Mouse (Mus musculus) heart, adult 11 months (tissue): Measurements from ENCODE around the gene Gm13889.

Source experiments
- DNase-seq: peaks from one replicate; pipeline ENCODE4 v3.0.0; 2022

The Gm13889 gene

DNA sequence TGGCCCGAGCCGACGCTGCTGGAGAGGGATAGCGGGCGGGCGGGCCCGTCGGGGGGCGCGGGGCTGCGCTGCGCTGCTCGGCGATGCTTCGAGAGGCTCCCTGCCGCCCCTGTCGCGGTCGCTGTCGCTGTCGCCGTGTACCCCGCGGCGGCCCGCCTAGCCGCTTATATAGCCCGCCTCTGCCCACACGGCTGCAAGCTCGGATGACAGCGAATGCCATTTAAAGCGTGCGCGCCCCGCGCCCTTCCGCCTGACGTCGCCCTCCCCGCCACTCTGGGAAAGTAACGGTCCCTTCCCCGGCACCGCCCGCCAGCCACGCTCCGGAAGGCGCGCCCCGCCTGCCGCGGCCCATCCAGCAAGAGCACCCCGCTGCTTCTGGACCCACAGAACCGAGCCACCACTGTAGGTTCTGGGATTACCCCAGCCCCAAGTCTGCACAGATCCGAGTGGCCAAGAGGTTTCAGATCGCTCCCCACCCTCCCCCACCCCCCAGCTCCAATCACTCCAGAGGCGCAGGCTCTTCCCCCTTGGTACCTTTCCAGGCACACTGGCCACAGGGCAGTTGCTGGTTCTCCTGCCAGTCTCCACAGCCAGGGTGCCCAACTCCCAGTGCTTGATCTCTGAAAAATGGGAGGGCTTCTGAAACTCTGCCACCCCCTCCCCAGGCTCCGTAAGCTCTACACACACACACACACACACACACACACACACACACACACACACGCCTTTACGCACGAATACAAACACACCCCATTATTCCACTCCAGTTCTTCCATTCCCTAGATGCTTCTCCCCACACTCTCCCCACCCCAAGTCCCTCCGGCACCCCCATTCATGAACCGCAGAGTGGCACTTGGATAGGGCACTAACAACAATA, at the start of gene Gm13889:
Gm13889 (minus strand) TSS at position 294 of the 877 bp plus-strand sequence.
- peak; percentile 97 for DNase-seq

DNA sequence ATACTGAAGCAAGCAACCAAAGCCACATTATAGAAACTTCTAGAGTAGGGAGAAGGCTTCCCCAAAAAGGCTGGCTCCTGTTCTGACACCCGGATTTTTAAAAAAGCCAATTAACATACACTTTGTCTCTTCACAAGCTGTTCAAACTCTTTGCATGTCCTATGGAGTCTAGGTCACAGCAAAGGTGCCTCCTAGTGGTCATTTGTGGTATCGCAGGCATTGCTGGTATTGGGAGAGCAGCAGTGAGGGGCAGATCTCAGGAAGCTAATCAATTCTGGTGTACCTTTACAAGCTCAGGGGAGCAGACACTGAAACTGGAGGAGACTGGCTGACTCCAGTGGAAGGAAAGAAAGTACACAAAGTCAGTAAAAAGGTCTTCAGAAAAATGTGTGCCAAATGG, 45.3 kb upstream of the Gm13889 start:
- peak; percentile 93 for DNase-seq

DNA sequence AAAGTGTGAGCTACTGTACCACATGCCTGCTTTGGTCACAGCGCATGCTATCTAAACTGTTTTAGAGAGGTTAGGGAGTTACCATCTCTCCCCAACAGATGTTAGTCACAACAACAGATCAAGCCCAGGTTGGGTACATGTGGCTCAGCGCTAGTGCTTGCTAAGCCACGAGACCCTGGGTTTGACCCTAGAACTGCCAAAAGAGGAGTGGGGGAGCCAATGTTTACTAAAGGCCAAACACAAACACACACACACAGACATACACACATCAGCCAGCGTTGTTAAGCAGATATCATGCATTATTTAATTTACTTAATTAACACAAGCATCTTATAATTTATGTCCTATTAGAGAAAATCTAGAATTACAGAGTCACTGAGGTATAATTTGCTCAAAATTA, 44.9 kb upstream of the Gm13889 start:
- no peak for DNase-seq

GRCm38 (mm10) chr2:94001411-94001810, 44.4 kb upstream of the Gm13889 start:
- no peak for DNase-seq

- DNase-seq: no peak
Measured at GRCm38 (mm10) chr2:93996254-93996653, 39.3 kb upstream of the Gm13889 start, which contains the start of gene Gm27027. Gene Gm27027, minus strand, starts transcription at chr2:93996354.

DNA sequence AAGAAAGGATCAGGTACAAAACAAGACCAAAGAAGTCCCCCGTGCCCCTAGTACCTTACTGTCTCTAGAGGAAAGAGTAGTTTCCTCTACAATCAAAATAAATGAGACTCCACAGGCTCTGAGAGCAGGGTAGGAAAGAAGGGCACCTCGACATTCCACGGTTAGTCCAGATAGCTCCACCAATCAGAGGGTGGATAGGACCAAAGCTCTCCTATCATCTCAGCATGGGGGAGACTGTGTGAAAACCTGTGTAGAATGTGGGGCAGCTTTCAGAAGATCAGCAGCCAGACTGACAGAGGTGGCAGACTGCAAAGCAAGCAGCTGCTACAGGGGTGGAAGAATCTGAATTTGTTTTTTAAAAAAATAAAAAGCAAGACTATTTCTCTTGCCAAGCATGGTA, 35.8 kb upstream of the Gm13889 start:
- DNase-seq: no peak

DNA sequence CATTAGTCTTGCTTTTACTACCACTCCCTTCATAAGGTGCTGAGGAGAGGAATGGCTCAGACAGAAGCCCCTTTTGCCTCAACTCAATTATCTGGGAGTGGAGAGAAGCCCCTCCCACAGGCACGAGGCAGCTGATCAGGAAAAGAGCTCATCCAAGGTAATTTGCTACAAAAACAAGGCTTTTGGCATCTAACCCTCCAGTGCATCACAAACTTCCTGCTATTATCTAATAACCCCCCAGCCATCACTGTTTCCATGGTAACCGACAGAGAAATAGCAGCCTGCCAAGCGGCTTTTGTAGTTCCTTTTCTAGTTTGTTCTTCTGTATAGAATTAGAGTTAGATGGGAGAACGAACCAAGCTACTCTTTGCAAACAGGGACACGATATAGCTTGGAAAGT, 35.3 kb upstream of the Gm13889 start:
- DNase-seq: peak; percentile 94

GRCm38 (mm10) chr2:93991336-93991735, 34.3 kb upstream of the Gm13889 start:
- DNase-seq: peak; percentile 88

- DNase-seq: no peak
Measured at GRCm38 (mm10) chr2:93988440-93988839, 31.4 kb upstream of the Gm13889 start.

DNA sequence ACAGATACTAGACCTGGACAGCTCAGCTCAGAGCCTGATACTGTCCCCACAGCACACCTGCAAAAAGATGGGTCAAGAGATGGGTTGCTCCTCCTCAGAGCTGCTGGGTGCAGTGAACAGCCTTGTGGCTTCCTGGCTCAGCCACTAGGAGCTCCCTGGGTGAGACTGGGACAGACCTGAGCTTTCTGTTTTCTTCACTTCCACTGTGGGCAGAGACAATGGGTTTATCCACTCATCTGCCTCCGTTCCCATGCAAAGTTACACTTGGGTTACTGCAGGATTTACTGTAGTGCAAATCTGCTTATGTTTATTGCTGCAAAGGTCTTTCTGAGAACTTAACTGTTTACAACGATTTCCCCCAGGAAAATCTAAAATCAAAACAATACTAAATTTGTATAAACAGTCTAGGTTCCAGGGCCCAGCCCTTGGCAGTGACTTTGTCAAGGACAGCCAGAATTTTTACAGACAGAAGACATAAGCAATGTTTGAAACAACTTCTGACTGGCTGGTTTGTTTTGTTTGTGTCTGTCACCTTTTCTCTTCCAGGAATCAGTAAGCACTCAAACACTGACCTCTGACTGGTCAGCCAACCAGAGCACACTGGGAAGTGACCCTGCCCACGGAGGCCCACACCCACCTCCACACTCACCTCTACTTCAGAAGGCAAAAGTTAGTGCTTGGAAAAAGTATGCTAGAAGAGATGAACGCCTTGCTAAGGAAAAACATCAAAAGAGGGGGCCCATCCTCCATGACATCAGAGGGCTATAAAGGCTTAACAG, 25.6 kb upstream of the Gm13889 start:
- DNase-seq: no peak

- no peak for DNase-seq
Measured at GRCm38 (mm10) chr2:93979249-93980120, 22.5 kb upstream of the Gm13889 start.

DNA sequence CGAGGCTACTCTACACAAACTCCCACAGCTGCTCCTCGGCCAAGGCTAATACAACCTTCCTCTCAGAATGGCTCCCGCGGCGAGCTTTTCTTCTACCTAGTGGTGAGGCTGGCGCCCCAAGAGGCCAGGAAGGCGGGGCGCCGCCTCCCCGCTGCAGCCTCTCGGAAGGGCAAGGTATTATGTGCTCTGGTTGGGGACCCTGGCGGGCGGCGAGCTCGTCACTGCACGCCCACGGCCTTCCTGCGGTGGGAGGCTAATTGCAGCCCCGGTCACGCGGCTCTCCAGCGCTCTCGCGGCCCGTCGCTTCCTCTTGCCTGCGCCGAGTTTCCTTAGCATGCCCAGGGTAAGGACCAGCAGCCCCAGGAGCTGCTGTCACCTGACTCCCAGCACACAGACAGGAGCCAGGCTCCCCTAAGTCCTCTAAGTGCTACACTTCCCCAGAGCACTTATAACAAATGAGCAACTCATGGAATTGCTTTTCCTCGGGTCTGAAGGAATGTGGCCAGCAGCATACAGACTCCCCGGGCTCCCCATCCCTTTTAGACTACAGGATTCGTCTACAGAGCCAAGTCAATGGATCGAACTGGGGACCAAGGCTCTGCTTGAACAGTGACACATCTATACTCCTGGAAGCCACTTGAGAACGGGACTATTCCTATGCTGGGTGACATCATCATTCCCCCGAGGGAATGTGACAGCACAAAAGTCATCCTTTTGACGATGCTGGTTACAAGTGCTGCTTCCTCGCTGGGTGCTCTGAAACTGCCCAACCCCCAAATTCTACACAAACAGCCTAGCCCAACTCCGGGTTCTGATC, 19.6 kb upstream of the Gm13889 start:
- DNase-seq: peak; percentile 97

GRCm38 (mm10) chr2:93975526-93976435, 18.8 kb upstream of the Gm13889 start:
- no peak for DNase-seq

DNA sequence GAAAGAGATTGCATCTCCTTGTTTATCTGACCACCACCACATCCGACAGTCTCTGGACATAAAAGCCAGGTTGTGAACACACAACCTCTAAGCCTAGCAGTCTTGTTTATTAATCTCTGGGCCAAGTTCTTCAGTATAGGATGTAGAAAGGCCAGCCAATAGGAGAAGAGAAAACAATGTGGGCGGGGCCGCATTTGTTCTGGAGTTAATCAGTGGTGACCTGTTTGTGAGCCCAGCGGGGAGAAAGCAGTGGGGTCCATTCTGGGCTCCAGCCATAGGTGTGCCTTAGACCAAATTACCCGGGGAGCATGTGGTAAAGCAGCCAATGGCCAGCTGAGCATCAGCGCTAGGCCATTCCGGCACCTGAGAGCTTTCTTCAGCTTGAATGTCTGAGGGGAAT, 18.0 kb upstream of the Gm13889 start:
- DNase-seq: no peak

DNA sequence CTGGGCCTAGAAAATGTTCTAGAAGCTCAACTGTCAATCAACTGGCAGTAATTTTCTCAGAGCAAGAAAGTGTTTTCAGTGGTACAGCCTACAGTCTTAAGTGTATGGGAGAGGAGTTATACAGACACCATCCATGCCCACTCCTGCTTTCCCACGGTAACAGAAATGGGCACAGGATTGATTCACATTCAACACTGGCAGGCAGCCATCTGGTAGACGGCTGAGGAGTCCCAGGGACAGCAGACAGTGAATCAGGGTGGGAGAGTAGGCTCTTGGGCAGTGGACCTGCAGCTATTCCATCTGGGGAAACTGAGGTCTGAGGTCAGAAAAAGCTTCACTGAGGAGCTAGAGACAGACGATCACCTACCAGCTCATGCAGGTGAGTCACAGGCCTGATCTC, 14.6 kb upstream of the Gm13889 start:
- DNase-seq: no peak

DNA sequence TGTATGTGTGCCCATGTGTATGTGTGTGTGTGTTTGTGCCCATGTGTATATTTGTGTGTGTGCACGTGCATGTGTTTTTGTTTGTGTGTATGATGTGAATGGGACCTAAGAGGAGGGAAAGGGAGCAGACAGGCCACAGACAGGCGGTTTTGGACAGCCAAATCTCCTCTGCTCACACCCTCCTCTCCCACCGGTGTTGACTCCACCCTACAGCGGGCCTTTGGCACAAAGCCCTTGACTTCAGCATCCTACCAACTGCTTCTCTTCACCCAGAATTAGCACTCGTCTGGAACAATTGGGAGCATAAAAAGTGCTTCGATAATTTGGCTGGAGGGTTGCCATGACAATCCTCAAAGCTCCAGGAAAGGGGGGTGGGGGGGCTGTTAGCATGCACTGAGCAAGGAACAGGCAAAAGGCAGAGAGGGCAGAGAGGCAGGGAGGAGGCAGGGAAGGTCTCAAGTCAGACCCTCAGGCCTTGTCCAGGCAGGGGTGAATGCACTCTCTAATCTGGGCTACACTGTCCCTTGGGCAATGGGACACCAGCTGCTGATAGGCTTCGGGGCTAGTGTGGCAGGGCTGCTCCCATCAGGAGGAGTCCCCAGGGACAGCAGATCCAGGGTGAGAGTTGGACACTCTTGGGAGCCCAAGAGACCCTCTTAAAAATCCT, 7.6 kb upstream of the Gm13889 start:
- DNase-seq: peak; percentile 92

DNA sequence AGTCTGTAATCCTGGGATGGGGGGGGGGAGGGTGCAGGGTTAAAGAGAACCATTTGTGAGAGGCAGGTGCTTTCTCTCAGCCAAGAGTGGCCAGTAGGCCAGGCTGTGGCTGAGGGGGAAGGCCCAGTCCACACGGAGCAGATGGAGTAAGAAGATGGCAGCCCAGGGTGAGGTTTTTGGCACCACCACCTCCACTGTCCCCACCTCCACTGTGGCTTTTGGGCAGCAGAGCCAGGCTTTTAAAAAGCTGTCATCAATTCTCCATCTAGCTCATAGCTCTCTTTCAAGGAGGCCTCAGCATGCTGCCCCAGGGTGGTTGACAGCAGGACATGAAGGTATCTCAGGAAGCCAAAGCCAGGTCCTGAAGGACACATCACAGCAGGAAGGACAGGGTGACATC, 6.8 kb upstream of the Gm13889 start:
- DNase-seq: no peak

DNA sequence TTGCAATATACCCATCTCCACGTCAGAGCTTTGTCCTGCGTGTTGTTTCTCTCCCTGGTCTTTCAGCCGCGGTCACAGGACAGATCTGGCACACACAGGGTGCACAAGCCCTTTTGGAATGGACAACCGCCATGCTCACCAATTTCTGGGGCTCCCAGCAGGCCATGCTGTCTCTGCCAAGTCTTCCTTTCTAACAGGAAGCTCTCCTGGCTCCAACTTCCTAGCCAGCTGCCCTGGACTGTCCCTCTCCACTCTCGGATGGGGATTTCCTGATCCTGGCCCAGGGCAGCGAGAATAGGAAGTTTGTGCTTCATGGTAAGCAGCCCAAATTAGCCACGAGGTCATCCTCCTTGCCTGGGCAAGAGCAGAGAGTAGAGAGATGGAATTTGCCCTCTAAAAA, 4.7 kb upstream of the Gm13889 start:
- DNase-seq: peak; percentile 98

GRCm38 (mm10) chr2:93959346-93959745, 2.3 kb upstream of the Gm13889 start:
- no peak for DNase-seq

- no peak for DNase-seq
Measured at GRCm38 (mm10) chr2:93958216-93958615, 1.2 kb upstream of the Gm13889 start.
